Mouse (Mus musculus) activated CD4-positive, CD25-positive, alpha-beta regulatory T cell, adult 4 months (primary cell): ENCODE results near the gene Gm6020. TPM values are rescaled to one million over a fixed set of nuclear protein-coding genes. Genes with fewer than 3 reads are reported as not detected.

Experiments used
- polyA plus RNA-seq, 2 experiments: library from polyadenylated mRNA; unstranded; fragments of 100-300 nt; shearing (Covaris generic); gene quantifications; one replicate each; pipeline ENCODE4 v1.2.1; 2017

The Gm6020 gene
- polyA plus RNA-seq, 2 experiments from 2014 or later = not detected

Other genes starting within 250 kb of the Gm6020 start
- 10 to 100 TPM; 40.6 to 44.0 TPM for gene Zfp950, start 43.0 kb upstream of the Gm6020 start, polyA plus RNA-seq
- not detected for gene Gm7102, start 7.6 kb upstream of the Gm6020 start, polyA plus RNA-seq
- 1 to 10 TPM in 1 of 2 experiments, under 1 TPM in 1; 0.67 to 2.2 TPM for gene Csf2ra, start 44.5 kb downstream of the Gm6020 start, polyA plus RNA-seq
- gene Gm21060, start 113.2 kb downstream of the Gm6020 start, polyA plus RNA-seq = not detected